Mouse (Mus musculus) ES-E14 (cell line): ENCODE measurements around the gene Usp19. TPM values are rescaled to one million over a fixed set of nuclear protein-coding genes. Genes with fewer than 3 reads are reported as not detected.

Experiments used
- DNase-seq: peaks from one replicate; pipeline ENCODE4 v3.0.0-alpha.2; 2013; ENCODE audit warnings: low read depth, low spot score
- H3K27ac ChIP-seq: 2 replicates; pipeline ENCODE4 v1.5.1; 2012; ENCODE audit warnings: low read depth, mild to moderate bottlenecking, low read length, moderate library complexity, mixed read lengths; ENCODE audit not compliant: poor library complexity, insufficient read depth, severe bottlenecking
- H3K36me3 ChIP-seq: 2 replicates; pipeline ENCODE4 v1.6.1; 2012; ENCODE audit warnings: mild to moderate bottlenecking, low read length, moderate library complexity, mixed read lengths; ENCODE audit not compliant: control insufficient read depth, poor library complexity, insufficient read depth, severe bottlenecking
- H3K4me1 ChIP-seq, 2 experiments: fragments of 150-350 bp in 1 of 2; sonication (generic) in 1 of 2; 2 replicates each; pipeline ENCODE4 v1.6.1; 2012; ENCODE audit warnings: low read length in 2 of 2, mild to moderate bottlenecking in 1 of 2, mixed read lengths in 1 of 2; ENCODE audit not compliant: control insufficient read depth in 2 of 2, insufficient read depth in 2 of 2, poor library complexity in 1 of 2
- H3K4me3 ChIP-seq, 2 experiments: fragments of 150-350 bp in 1 of 2; sonication (generic) in 1 of 2; 2 replicates each; pipeline ENCODE4 v1.5.1; 2012; ENCODE audit warnings: low read length in 2 of 2, low read depth in 1 of 2, mild to moderate bottlenecking in 1 of 2, mixed read lengths in 1 of 2; ENCODE audit not compliant: insufficient read depth in 1 of 2, poor library complexity in 1 of 2, severe bottlenecking in 1 of 2
- H3K9ac ChIP-seq: 2 replicates; pipeline ENCODE4 v1.6.1; 2012; ENCODE audit warnings: low read depth, mild to moderate bottlenecking, low read length, mixed read lengths; ENCODE audit not compliant: poor library complexity, insufficient read depth, severe bottlenecking
- H3K9me3 ChIP-seq: fragments of 150-350 bp; sonication (generic); 2 replicates; pipeline ENCODE4 v1.6.1; 2012; ENCODE audit warnings: low read depth, mild to moderate bottlenecking, low read length; ENCODE audit not compliant: control insufficient read depth, insufficient read depth
- CHD2 ChIP-seq: IDR thresholded peaks from 2 replicates; pipeline ENCODE4 v1.6.1; 2014; ENCODE audit warnings: mild to moderate bottlenecking, low read depth, low read length, inconsistent platforms
- HCFC1 ChIP-seq: IDR thresholded peaks from 2 replicates; pipeline ENCODE4 v1.6.1; 2012; ENCODE audit warnings: low read length, inconsistent platforms, borderline replicate concordance; ENCODE audit not compliant: insufficient read depth
- MAFK ChIP-seq: IDR thresholded peaks from 2 replicates; pipeline ENCODE4 v1.6.1; 2014; ENCODE audit warnings: mild to moderate bottlenecking, low read depth, low read length, inconsistent platforms; ENCODE audit not compliant: insufficient read depth
- ZC3H11A ChIP-seq: IDR thresholded peaks from 2 replicates; pipeline ENCODE4 v1.6.1; 2012; ENCODE audit warnings: low read depth, mild to moderate bottlenecking, inconsistent platforms, low read length, borderline replicate concordance
- ZNF384 ChIP-seq: IDR thresholded peaks from 2 replicates; pipeline ENCODE4 v1.6.1; 2012; ENCODE audit warnings: low read depth, low read length, inconsistent platforms
- in situ Hi-C, 2 experiments: fragments of 600-800 bp; cut with MboI; formaldehyde crosslinking; loops; one replicate each; pipeline ENCODE4 v1.15.1; 2025; ENCODE audit warnings: low sequenced_read_pairs in 2 of 2, inconsistent platforms in 1 of 2; ENCODE audit not compliant: unreplicated experiment in 2 of 2
- total RNA-seq: library from RNA; depleted of rRNA; stranded (reverse); fragments of 300-350 nt; gene quantifications from 2 replicates; pipeline ENCODE4 v1.2.3, GENCODE M21; 2012

Gene Usp19
- total RNA-seq, 1 experiment: 92.1 TPM

- Histone ChIP-seq H3K4me3 (peak within 1 kb of the TSS; percentile 88 to 90), H3K4me1 (no peaks in the 10 kb centered on the region), H3K9ac (peak within 1 kb of the TSS; percentile 90), H3K9me3 (no peaks in the 10 kb centered on the region), H3K36me3 (peaks cover 28% of the 10 kb centered on the region), H3K27ac (peak within 1 kb of the TSS; percentile 42; the same call in 1 of the 2 replicates)
- in situ Hi-C loops: no loop called here
- TF ChIP-seq HCFC1 (no peak), ZNF384 (peak; percentile 87)
- DNase-seq: peak; percentile 98
These were observed 17.4 kb downstream of the Usp19 start, which contains the start of gene Qars for GRCm38 (mm10) chr9:108507619-108508434. Gene Qars, plus strand, starts transcription at chr9:108507706.

GRCm38 (mm10) chr9:108508776-108509175 is 18.4 kb downstream of the Usp19 start:
- peak overlapping the region; percentile 88 to 90 for H3K4me3 ChIP-seq
- no peaks in the 10 kb centered on the region for H3K9me3 ChIP-seq
- peak overlapping the region; percentile 90; the same call in 1 of the 2 replicates for H3K9ac ChIP-seq
- no peak for TF ChIP-seq ZC3H11A
- no peak for TF ChIP-seq CHD2
- TF ChIP-seq HCFC1: no peak
- no peak for TF ChIP-seq ZNF384
- no peak for TF ChIP-seq MAFK
- in situ Hi-C loops: no loop called here
- DNase-seq: no peak
- H3K27ac ChIP-seq: no peak overlapping the region
- no peaks in the 10 kb centered on the region for H3K4me1 ChIP-seq
- H3K36me3 ChIP-seq: peaks cover 35% of the 10 kb centered on the region

GRCm38 (mm10) chr9:108516380-108517251 is 26.2 kb downstream of the Usp19 start, which contains the start of gene Qrich1:
Gene Qrich1, plus strand, starts transcription at chr9:108516806.
- DNase-seq: peak; percentile 96
- Histone ChIP-seq H3K9ac (peak within 1 kb of the TSS; percentile 99), H3K4me3 (peak within 1 kb of the TSS; percentile 92 to 97), H3K9me3 (no peaks in the 10 kb centered on the region), H3K4me1 (peaks cover 0 to 5% of the 10 kb centered on the region in 2 experiments; a peak in 2 of 4 replicates), H3K36me3 (peaks cover 25% of the 10 kb centered on the region), H3K27ac (peak within 1 kb of the TSS; percentile 99)
- no peak for TF ChIP-seq MAFK
- no peak for TF ChIP-seq ZNF384
- peak; percentile 100 for TF ChIP-seq CHD2
- no peak; the same call in 1 of the 2 replicates for TF ChIP-seq HCFC1
- TF ChIP-seq ZC3H11A: no peak
- in situ Hi-C loops: no loop called here

- Histone ChIP-seq H3K4me1 (peaks cover 0 to 5% of the 10 kb centered on the region in 2 experiments; a peak in 2 of 4 replicates), H3K9ac (peak overlapping the region; percentile 99), H3K4me3 (peak overlapping the region; percentile 92 to 97), H3K27ac (peak overlapping the region; percentile 99), H3K9me3 (no peaks in the 10 kb centered on the region), H3K36me3 (peaks cover 24% of the 10 kb centered on the region)
- in situ Hi-C loops: no loop called here
- peak; percentile 78 for DNase-seq
- no peak for TF ChIP-seq MAFK
- no peak for TF ChIP-seq ZC3H11A
- no peak for TF ChIP-seq CHD2
- 0 out of 2 replicates have a peak, but pooled peaks have one; percentile 38 for TF ChIP-seq HCFC1
- peak; percentile 98 for TF ChIP-seq ZNF384
These were observed 27.0 kb downstream of the Usp19 start for GRCm38 (mm10) chr9:108517253-108517930.
